Mouse (Mus musculus) liver, adult (tissue): ENCODE measurements around the gene Auh.

ENCODE experiments used
- GATA4 ChIP-seq: IDR thresholded peaks from 2 replicates; pipeline ENCODE4 v1.6.1; 2014; ENCODE audit warnings: mild to moderate bottlenecking, low read length; ENCODE audit not compliant: insufficient replicate concordance

The Auh gene

GRCm38 (mm10) chr13:52834591-52834990 is 94.9 kb downstream of the Auh start:
- TF ChIP-seq GATA4: no peak

DNA sequence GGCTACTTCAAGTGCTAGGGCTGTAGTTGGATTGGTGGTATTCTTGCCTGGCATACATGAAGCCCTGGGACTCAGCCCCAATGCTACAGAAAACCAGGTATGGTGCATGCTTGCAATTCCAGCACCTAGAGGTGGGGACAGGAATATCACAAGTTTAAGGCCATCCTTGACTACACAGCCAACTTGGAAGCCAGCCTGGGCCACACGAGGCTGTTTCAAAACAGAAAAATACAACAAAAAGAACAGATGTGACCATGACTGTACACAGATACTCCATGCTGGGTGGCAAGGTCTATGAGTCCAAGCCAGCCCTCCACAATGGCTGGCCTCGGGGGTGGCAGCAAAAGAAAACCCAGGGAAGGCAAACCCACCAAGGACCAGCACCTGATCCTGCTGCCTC is 95.7 kb downstream of the Auh start:
- TF ChIP-seq GATA4: no peak

DNA sequence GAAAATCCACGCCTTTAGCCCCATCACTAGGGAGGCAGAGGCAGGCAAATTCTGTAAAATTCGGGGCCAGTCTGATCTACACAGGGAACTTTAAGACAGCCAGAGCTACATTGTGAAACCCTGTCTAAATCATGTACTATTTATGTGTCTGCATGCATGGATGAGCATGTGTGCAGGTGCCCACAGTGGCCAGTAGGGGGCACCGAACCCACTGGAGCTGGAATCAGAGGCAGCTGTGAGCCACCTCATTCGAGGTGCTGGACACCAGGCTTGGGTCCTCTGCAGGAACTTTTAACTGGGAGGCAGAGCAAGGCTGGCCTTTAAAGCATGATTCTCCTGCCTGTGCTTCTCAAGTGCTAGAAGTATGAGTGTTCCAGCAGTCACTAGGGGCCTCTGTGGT is 96.3 kb downstream of the Auh start:
- no peak for TF ChIP-seq GATA4

GRCm38 (mm10) chr13:52832481-52833170 is 96.9 kb downstream of the Auh start:
- TF ChIP-seq GATA4: 0 out of 2 replicates have a peak, but pooled peaks have one; percentile 33

GRCm38 (mm10) chr13:52831037-52831757 is 98.3 kb downstream of the Auh start:
- TF ChIP-seq GATA4: peak; percentile 97

- no peak for TF ChIP-seq GATA4
Observed at GRCm38 (mm10) chr13:52828946-52829523, 100.4 kb downstream of the Auh start.

DNA sequence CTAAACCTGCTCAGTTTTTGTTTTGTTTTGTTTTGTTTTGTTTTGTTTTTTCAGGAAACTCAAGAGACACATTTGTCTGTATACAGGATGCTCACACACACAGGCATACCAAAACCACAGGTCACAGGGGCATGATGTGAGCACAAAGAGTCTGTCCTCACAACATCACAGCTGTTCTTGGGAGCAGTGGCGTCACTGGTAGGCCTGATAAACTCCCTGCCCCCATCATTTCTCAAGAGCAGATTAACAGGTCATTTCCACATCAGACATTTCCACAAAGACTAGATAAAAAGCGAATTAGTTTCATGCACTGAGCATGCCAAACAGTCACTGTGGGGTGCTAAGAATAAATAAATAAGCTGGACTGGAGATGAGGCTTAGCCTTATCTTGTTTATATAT is 101.3 kb downstream of the Auh start:
- peak; percentile 74; the same call in 1 of the 2 replicates for TF ChIP-seq GATA4

GRCm38 (mm10) chr13:52826666-52827065 is 102.8 kb downstream of the Auh start:
- TF ChIP-seq GATA4: no peak

- no peak for TF ChIP-seq GATA4
Observed at GRCm38 (mm10) chr13:52824754-52825153, 104.7 kb downstream of the Auh start.

GRCm38 (mm10) chr13:52822165-52823149 is 107.0 kb downstream of the Auh start:
- no peak for TF ChIP-seq GATA4

DNA sequence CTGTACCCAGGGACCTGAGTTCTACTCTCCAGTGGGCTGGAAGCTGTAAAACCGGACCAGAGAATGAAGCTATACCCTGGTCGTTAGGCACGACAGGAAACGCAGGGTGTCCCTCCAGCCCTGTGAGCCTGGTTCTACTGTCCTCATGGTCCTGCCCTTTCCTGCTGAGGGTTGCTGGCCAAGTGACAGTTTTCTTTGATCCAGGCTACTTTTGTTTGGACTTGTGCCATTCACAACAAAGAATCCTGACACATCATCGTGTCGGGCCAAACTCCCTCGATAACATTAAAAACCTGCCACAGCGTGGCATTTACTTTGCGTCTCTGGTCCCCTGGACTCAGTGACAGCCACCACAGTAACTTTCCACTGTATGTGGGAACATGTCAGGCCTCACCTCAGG is 107.9 kb downstream of the Auh start:
- no peak; the same call in 1 of the 2 replicates for TF ChIP-seq GATA4

DNA sequence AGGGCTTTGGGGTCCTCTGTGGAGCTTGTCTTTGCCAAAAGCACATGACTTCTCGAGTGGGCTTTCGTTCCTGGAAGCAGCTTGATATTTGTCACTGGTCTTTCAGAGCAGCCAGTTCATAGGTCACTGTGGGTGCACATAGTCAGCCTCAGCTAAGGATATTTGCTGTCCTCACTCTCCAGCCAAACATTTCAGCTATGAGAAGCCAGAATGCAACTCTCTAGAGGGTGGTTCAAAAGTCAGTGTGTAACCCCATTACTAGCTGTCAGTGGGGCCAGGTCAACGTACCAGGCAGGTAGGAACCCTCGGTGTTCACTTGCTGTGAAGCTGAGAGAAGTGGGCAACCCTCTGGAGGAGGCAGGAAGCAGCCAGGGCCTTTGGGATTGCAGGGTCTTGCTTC is 109.6 kb downstream of the Auh start:
- TF ChIP-seq GATA4: no peak

DNA sequence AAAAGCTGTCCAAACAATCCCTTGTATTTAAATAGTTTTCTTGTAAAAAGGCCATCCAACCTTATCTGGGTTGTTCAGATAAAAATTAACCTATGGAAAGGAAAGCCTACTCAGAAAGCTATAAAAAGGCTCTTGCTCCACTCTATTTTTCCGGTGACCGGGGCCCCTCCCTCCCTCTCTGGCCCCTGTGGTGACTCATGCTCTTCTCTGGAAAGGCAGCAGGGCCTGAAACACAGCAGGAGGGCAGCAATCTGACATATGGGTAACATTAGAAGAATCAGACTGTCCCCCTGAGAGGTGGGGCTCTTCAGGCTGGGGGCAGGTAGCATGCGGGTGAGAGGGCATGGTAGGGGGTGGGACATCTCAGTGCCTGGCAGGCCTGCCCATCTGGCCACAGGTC is 110.7 kb downstream of the Auh start:
- TF ChIP-seq GATA4: no peak

- no peak for TF ChIP-seq GATA4
Observed at GRCm38 (mm10) chr13:52817991-52818491, 111.4 kb downstream of the Auh start.

GRCm38 (mm10) chr13:52813750-52814149 is 115.7 kb downstream of the Auh start:
- no peak for TF ChIP-seq GATA4
